Mouse (Mus musculus): ENCODE results near the gene Trappc4. TPM values are rescaled to one million over a fixed set of nuclear protein-coding genes. Genes with fewer than 3 reads are reported as not detected.

The Trappc4 gene
- polyA plus RNA-seq, 2 experiments = 85.7 to 127 TPM

DNA sequence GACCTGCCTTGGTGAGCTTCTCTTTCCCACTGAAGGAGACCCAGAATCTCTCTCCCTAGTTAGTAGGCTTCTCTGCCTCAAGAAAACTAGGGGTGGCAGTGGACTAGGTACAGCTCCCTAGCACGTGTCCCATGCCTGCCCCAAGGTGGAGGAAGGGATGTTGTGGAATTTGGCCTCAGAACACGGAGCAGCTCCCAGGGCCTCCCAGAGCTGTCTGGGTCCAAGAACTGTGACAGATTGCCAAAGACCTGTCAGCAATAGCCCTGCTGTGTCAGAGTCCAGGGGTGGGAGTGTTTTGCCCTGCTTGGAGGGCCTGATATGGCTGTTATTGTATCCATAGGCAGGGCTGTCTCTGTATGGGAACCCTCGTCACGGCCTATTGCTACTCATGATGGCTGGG, 6.3 kb downstream of the Trappc4 start:
- Histone ChIP-seq H3K4me1 (ENCODE audit: control insufficient read depth, insufficient read depth, low read length) (peaks cover 2% of the 10 kb centered on the region; the same call in 1 of the 2 replicates), H3K36me3 (ENCODE audit: control insufficient read depth, insufficient read depth, low read length) (peaks cover 50% of the 10 kb centered on the region), H3K27ac (replicated peaks; ENCODE audit: low read depth, low read length) (no peak overlapping the region), H3K9me3 (ENCODE audit: control insufficient read depth, low read length) (no peaks in the 10 kb centered on the region), H3K9ac (ENCODE audit: low read depth, low read length, severe bottlenecking) (no peak overlapping the region), H3K27me3 (ENCODE audit: control insufficient read depth, insufficient read depth, low read length) (no peaks in the 10 kb centered on the region), H3K4me3 (replicated peaks; ENCODE audit: low read length) (no peak overlapping the region), H3K4me2 (replicated peaks; ENCODE audit: low read depth, low read length, severe bottlenecking) (no peak overlapping the region)
- no peak for ATAC-seq (ENCODE audit: low FRiP score, low read depth)
- no peak for TF ChIP-seq POLR2A (IDR thresholded peaks at IDR 0.05; ENCODE audit: borderline replicate concordance, extremely low read depth, insufficient read depth, insufficient read length)
- DNase-seq (ENCODE audit: low spot score) = no peak
- WGBS = 86% methylated on average over 4 of the region's 4 CpGs

- Histone ChIP-seq H3K4me3 (replicated peaks; ENCODE audit: low read length) (no peak overlapping the region), H3K4me1 (ENCODE audit: control insufficient read depth, insufficient read depth, low read length) (no peaks in the 10 kb centered on the region), H3K9ac (ENCODE audit: low read depth, low read length, severe bottlenecking) (no peak overlapping the region), H3K4me2 (replicated peaks; ENCODE audit: low read depth, low read length, severe bottlenecking) (no peak overlapping the region), H3K27ac (replicated peaks; ENCODE audit: low read depth, low read length) (no peak overlapping the region), H3K36me3 (ENCODE audit: control insufficient read depth, insufficient read depth, low read length) (peaks cover 46% of the 10 kb centered on the region), H3K27me3 (ENCODE audit: control insufficient read depth, insufficient read depth, low read length) (no peaks in the 10 kb centered on the region), H3K9me3 (ENCODE audit: control insufficient read depth, low read length) (no peaks in the 10 kb centered on the region)
- no peak for TF ChIP-seq POLR2A (IDR thresholded peaks at IDR 0.05; ENCODE audit: borderline replicate concordance, extremely low read depth, insufficient read depth, insufficient read length)
- DNase-seq (ENCODE audit: low spot score) = no peak
- 91% methylated on average over 6 of the region's 6 CpGs for WGBS
- ATAC-seq (ENCODE audit: low FRiP score, low read depth) = no peak
Observed at GRCm38 (mm10) chr9:44399795-44400114, 7.6 kb downstream of the Trappc4 start.

DNA sequence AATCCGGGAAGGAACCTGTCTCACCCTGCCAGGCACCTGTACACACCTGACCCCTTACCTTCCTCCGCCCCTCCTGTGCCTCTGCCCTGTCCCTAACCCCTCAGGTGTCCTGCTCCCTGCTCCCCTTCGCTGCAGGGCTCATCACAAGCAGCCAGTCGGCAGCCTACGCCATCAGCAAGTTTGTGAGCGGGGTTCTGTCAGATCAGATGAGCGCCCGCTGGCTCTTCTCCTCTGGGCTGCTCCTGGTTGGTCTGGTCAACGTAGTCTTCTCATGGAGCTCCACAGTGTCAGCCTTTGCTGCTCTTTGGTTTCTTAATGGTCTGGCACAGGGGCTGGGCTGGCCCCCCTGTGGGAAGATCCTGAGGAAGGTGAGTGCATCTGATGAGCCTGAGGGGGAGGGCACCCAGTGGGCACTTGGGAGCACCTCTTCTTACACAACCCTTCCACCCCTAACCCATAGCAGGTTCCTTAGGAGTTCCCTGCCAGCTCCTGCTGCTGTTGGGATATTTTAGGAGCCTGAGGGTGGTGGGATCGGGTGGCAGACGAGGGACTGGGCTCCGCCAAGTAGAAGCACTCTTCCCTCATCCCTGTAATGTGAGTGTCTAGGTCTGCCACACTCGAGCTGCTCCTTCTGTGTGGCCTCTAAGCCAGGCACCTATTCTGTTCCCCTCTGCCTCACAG, 8.1 kb downstream of the Trappc4 start:
- Histone ChIP-seq H3K9me3 (ENCODE audit: control insufficient read depth, low read length) (no peaks in the 10 kb centered on the region), H3K4me1 (ENCODE audit: control insufficient read depth, insufficient read depth, low read length) (no peaks in the 10 kb centered on the region), H3K27ac (replicated peaks; ENCODE audit: low read depth, low read length) (no peak overlapping the region), H3K9ac (ENCODE audit: low read depth, low read length, severe bottlenecking) (no peak overlapping the region), H3K4me3 (replicated peaks; ENCODE audit: low read length) (no peak overlapping the region), H3K27me3 (ENCODE audit: control insufficient read depth, insufficient read depth, low read length) (no peaks in the 10 kb centered on the region), H3K4me2 (replicated peaks; ENCODE audit: low read depth, low read length, severe bottlenecking) (no peak overlapping the region), H3K36me3 (ENCODE audit: control insufficient read depth, insufficient read depth, low read length) (peaks cover 41% of the 10 kb centered on the region)
- 78% methylated on average over 13 of the region's 13 CpGs for WGBS
- no peak for TF ChIP-seq POLR2A (IDR thresholded peaks at IDR 0.05; ENCODE audit: borderline replicate concordance, extremely low read depth, insufficient read depth, insufficient read length)
- no peak for ATAC-seq (ENCODE audit: low FRiP score, low read depth)
- DNase-seq (ENCODE audit: low spot score) = no peak

- 0 out of 2 replicates have a peak overlapping the region, but pooled peaks have one; percentile 93 for H3K4me2 ChIP-seq (replicated peaks; ENCODE audit: low read depth, low read length, severe bottlenecking)
- ATAC-seq (ENCODE audit: low FRiP score, low read depth) (no peak), DNase-seq (ENCODE audit: low spot score) (no peak)
- no peaks in the 10 kb centered on the region for H3K4me1 ChIP-seq (ENCODE audit: control insufficient read depth, insufficient read depth, low read length)
- H3K9ac ChIP-seq (ENCODE audit: low read depth, low read length, severe bottlenecking) = no peak overlapping the region
- peaks cover 34% of the 10 kb centered on the region for H3K36me3 ChIP-seq (ENCODE audit: control insufficient read depth, insufficient read depth, low read length)
- H3K27ac ChIP-seq (replicated peaks; ENCODE audit: low read depth, low read length) = no peak overlapping the region
- no peak overlapping the region for H3K4me3 ChIP-seq (replicated peaks; ENCODE audit: low read length)
- no peaks in the 10 kb centered on the region for H3K27me3 ChIP-seq (ENCODE audit: control insufficient read depth, insufficient read depth, low read length)
- no peaks in the 10 kb centered on the region for H3K9me3 ChIP-seq (ENCODE audit: control insufficient read depth, low read length)
- WGBS = 84% methylated on average over 9 of the region's 9 CpGs
- TF ChIP-seq POLR2A (IDR thresholded peaks at IDR 0.05; ENCODE audit: borderline replicate concordance, extremely low read depth, insufficient read depth, insufficient read length) = no peak
Observed at GRCm38 (mm10) chr9:44398551-44398950, 8.8 kb downstream of the Trappc4 start.

DNA sequence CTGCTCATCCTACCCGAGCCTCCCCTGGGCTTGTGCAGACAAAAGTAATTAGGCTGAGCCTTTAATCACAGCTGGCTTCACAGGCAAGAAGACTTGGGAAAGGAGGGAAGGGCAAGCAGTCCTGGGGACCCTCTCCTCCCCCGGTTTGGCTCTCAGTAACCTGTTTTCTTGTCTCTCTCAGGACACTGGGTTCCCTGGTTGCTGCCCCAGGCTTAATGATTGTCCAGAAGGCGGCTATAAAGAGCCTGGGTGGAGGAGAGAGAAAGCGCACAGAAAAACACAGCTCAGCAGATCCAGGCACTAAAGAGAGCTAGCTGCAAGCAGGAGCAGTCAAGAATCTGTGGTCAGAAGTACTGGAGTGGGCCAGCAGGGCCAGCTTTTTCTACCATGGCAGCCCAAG, 9.3 kb downstream of the Trappc4 start:
- WGBS = 15% methylated on average over 4 of the region's 4 CpGs
- Histone ChIP-seq H3K4me3 (replicated peaks; ENCODE audit: low read length) (peak overlapping the region; percentile 66), H3K27ac (replicated peaks; ENCODE audit: low read depth, low read length) (no peak overlapping the region), H3K27me3 (ENCODE audit: control insufficient read depth, insufficient read depth, low read length) (no peaks in the 10 kb centered on the region), H3K9me3 (ENCODE audit: control insufficient read depth, low read length) (no peaks in the 10 kb centered on the region), H3K4me1 (ENCODE audit: control insufficient read depth, insufficient read depth, low read length) (no peaks in the 10 kb centered on the region), H3K9ac (ENCODE audit: low read depth, low read length, severe bottlenecking) (no peak overlapping the region), H3K4me2 (replicated peaks; ENCODE audit: low read depth, low read length, severe bottlenecking) (peak overlapping the region; percentile 93; the same call in 1 of the 2 replicates), H3K36me3 (ENCODE audit: control insufficient read depth, insufficient read depth, low read length) (peaks cover 29% of the 10 kb centered on the region)
- DNase-seq (ENCODE audit: low spot score) = no peak
- no peak for ATAC-seq (ENCODE audit: low FRiP score, low read depth)
- no peak for TF ChIP-seq POLR2A (IDR thresholded peaks at IDR 0.05; ENCODE audit: borderline replicate concordance, extremely low read depth, insufficient read depth, insufficient read length)
